Mouse (Mus musculus): Measurements from ENCODE around the gene Tfip11. TPM values are rescaled to one million over a fixed set of nuclear protein-coding genes. Genes with fewer than 3 reads are reported as not detected.

The Tfip11 gene
- total RNA-seq (2014; rRNA removed) (7.7 and 9.7 TPM in 2 replicates), polyA plus RNA-seq (2012; rRNA removed) (18.6 and 19.1 TPM in 2 replicates)

DNA sequence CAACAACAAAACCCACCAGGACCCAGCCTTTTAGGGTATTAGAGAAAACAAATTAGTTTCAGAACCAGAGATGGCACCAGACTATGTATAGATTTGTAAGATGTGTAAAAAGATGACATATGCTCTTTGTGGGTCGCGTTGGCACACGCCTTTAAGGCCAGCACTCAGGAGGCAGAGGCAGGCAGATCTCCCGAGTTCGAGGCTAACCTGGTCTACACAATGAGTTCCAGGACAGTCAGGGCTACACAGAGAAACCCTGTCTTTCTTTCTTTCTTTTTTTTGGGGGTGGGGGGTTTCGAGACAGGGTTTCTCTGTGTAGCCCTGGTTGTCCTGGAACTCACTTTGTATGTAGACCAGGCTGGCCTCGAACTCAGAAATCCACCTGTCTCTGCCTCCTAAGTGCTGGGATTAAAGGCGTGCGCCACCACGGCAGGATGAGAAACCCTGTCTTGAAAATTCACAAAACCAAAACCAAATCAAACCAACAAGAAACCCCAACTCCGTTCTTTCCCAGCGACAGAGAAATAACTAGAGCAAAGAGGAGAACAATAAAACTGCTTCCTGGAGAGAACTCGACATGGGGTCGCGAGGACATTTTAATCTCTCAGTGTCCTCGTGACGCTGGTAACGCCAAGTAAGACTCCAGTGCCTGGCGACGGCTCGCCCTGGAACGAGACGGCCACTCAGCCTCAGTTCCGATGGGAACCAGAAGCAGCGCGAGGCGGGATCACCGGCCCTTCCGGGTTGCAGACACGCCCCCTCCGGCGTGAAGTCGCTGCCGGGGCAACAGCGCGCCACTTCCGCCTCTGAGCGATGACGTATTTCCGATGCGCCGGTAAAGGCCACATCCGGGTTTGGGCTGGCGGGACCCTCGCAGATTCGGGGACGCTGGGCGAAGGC, at the start of gene Tfip11:
Tfip11 (plus strand) TSS at position 813 of the 900 bp plus-strand sequence.
- peak within 1 kb of the TSS; percentile 88 for H3K9ac ChIP-seq (ENCODE audit: low read depth, low read length)
- WGBS = 7% methylated on average over 48 of the region's 48 CpGs
- DNase-seq (ENCODE audit: extremely low read depth, low read depth, low spot score) = peak; percentile 74
- peaks cover 5% of the 10 kb centered on the region for H3K4me1 ChIP-seq (ENCODE audit: control insufficient read depth, insufficient read depth, low read length)
- peaks cover 3% of the 10 kb centered on the region; the same call in 1 of the 2 replicates for H3K36me3 ChIP-seq (ENCODE audit: control insufficient read depth, insufficient read depth, low read length)
- peak within 1 kb of the TSS; percentile 79 for H3K4me3 ChIP-seq (ENCODE audit: insufficient read depth, low read depth, low read length)
- peaks cover 9% of the 10 kb centered on the region; the same call in 1 of the 2 replicates for H3K79me2 ChIP-seq (ENCODE audit: control insufficient read depth, insufficient read depth, low read length)
- TF ChIP-seq CTCF (IDR thresholded peaks at IDR 0.05; ENCODE audit: low read depth, low read length) (no peak), POLR2A (IDR thresholded peaks at IDR 0.05; ENCODE audit: extremely low read depth, insufficient read depth, low read length) (peak; percentile 38; the same call in 1 of the 2 replicates)
- no peaks in the 10 kb centered on the region for H3K27me3 ChIP-seq (ENCODE audit: control insufficient read depth, insufficient read depth, low read length)
- H3K27ac ChIP-seq (replicated peaks; ENCODE audit: insufficient read depth, low read depth, low read length) = peak within 1 kb of the TSS; percentile 30

DNA sequence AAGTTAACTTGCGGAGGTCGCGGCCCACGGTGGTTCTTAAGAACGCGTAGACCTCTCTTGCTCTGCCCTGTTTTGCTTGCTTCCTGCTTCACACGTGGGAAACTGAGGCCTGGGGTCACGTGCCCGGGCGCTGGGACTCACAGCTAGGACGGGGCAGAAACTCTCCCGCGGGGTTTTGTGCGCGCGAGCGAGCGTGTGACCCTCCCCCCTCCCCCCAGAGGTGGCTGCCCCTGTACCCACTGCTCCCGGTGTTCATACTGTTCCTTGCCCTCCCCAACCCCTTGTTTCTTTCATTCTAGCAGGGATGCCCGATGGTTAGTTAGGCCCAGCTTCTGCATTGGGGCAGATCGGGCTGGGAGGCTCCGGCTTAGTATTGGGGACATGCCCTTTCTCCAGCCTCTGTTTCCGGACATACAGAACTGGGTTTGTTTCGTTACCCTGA, 49.2 kb upstream of the Tfip11 start:
- peaks cover 27% of the 10 kb centered on the region for H3K4me1 ChIP-seq (ENCODE audit: control insufficient read depth, insufficient read depth, low read length)
- peaks cover 17% of the 10 kb centered on the region; the same call in 1 of the 2 replicates for H3K79me2 ChIP-seq (ENCODE audit: control insufficient read depth, insufficient read depth, low read length)
- no peaks in the 10 kb centered on the region for H3K27me3 ChIP-seq (ENCODE audit: control insufficient read depth, insufficient read depth, low read length)
- DNase-seq (ENCODE audit: extremely low read depth, low read depth, low spot score) = no peak
- H3K4me3 ChIP-seq (ENCODE audit: insufficient read depth, low read depth, low read length) = peak overlapping the region; percentile 73
- no peaks in the 10 kb centered on the region for H3K36me3 ChIP-seq (ENCODE audit: control insufficient read depth, insufficient read depth, low read length)
- peak overlapping the region; percentile 89 for H3K9ac ChIP-seq (ENCODE audit: low read depth, low read length)
- under 1% methylated on average over 24 of the region's 24 CpGs for whole genome bisulfite sequencing
- H3K27ac ChIP-seq (replicated peaks; ENCODE audit: insufficient read depth, low read depth, low read length) = peak overlapping the region; percentile 89
- TF ChIP-seq CTCF (IDR thresholded peaks at IDR 0.05; ENCODE audit: low read depth, low read length) = no peak

DNA sequence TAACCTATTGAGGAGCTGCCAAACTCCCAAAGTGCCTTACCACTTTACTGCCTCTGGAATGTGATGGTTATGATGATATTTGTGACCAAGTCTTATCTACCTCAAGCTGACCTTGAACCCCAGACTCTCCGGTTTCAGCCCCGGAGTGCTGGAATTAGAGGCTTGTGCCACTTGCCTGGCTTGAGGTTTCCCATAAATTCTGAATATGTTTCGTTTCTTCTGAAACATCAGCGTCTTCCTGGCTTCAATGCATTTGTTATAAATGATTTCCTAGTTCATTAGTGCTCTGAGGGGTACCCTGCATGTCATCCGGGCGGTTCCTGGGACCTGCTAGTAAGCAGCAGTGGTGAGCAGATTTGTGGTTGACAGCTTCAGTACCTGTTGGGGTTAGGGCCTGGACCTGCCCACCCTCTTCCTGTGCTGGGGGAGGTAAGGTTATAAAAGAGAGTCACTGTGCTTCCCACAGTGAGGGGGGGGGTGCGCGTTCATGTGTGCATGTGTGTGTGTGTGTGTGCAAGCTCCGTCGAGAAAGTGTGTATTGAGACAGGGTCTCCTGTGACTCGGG, 48.2 kb upstream of the Tfip11 start:
- H3K9ac ChIP-seq (ENCODE audit: low read depth, low read length) = peak overlapping the region; percentile 27
- H3K36me3 ChIP-seq (ENCODE audit: control insufficient read depth, insufficient read depth, low read length) = no peaks in the 10 kb centered on the region
- WGBS = 48% methylated on average over 11 of the region's 11 CpGs
- peak; percentile 74 for DNase-seq (ENCODE audit: extremely low read depth, low read depth, low spot score)
- H3K27me3 ChIP-seq (ENCODE audit: control insufficient read depth, insufficient read depth, low read length) = no peaks in the 10 kb centered on the region
- H3K4me1 ChIP-seq (ENCODE audit: control insufficient read depth, insufficient read depth, low read length) = peaks cover 31% of the 10 kb centered on the region
- H3K79me2 ChIP-seq (ENCODE audit: control insufficient read depth, insufficient read depth, low read length) = peaks cover 26% of the 10 kb centered on the region; the same call in 1 of the 2 replicates
- H3K4me3 ChIP-seq (ENCODE audit: insufficient read depth, low read depth, low read length) = peak overlapping the region; percentile 73; the same call in 1 of the 2 replicates
- TF ChIP-seq POLR2A (IDR thresholded peaks at IDR 0.05; ENCODE audit: extremely low read depth, insufficient read depth, low read length) (no peak), CTCF (IDR thresholded peaks at IDR 0.05; ENCODE audit: low read depth, low read length) (no peak)
- H3K27ac ChIP-seq (replicated peaks; ENCODE audit: insufficient read depth, low read depth, low read length) = peak overlapping the region; percentile 27

DNA sequence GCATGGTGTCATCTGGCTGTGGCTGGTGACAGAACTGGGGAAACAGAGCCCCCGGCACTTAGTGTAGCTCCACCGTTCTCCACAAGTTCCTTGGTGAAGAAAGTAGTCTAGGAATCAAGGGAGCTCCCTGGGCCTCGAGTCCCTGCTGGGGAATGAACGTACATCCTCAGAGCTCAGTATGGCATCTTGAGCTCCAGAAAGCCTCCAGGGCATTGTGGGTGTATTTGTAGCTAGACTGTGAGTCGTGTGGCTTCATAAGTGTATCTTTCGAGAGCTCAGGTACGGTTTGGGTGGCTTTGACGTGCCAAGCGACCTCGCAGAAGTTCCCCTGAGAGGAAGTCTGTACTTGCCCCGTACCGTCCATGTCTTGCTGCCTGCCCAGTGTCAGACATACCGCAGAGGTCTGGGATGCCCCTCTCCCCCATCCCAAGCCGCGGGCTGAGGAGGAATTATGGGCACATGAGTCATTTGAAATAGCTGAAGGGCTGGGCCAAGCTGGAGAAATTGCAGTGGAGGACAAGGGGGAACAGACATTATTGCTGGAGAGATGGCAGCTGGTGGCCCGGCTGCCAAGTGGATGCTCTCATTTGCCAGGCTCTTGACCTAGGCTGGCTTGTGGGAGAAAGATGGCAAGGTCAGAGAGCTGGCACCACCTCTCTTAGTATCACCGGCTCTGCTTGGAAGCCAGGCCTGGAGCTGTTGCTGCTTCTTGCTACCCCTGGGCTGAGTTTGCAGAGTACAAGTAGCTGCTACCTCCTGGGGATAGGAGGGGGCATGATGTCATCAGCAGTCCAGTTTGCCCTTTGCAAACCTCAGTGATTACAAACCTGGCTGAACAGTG, 46.8 kb upstream of the Tfip11 start:
- no peaks in the 10 kb centered on the region for H3K27me3 ChIP-seq (ENCODE audit: control insufficient read depth, insufficient read depth, low read length)
- H3K4me1 ChIP-seq (ENCODE audit: control insufficient read depth, insufficient read depth, low read length) = peaks cover 31% of the 10 kb centered on the region
- peaks cover 35% of the 10 kb centered on the region; the same call in 1 of the 2 replicates for H3K79me2 ChIP-seq (ENCODE audit: control insufficient read depth, insufficient read depth, low read length)
- DNase-seq (ENCODE audit: extremely low read depth, low read depth, low spot score) = peak; percentile 88
- 70% methylated on average over 17 of the region's 17 CpGs for WGBS
- no peak overlapping the region for H3K4me3 ChIP-seq (ENCODE audit: insufficient read depth, low read depth, low read length)
- H3K9ac ChIP-seq (ENCODE audit: low read depth, low read length) = peak overlapping the region; percentile 2; the same call in 1 of the 2 replicates
- peak overlapping the region; percentile 45 for H3K27ac ChIP-seq (replicated peaks; ENCODE audit: insufficient read depth, low read depth, low read length)
- TF ChIP-seq POLR2A (IDR thresholded peaks at IDR 0.05; ENCODE audit: extremely low read depth, insufficient read depth, low read length) (no peak), CTCF (IDR thresholded peaks at IDR 0.05; ENCODE audit: low read depth, low read length) (no peak)
- no peaks in the 10 kb centered on the region for H3K36me3 ChIP-seq (ENCODE audit: control insufficient read depth, insufficient read depth, low read length)

DNA sequence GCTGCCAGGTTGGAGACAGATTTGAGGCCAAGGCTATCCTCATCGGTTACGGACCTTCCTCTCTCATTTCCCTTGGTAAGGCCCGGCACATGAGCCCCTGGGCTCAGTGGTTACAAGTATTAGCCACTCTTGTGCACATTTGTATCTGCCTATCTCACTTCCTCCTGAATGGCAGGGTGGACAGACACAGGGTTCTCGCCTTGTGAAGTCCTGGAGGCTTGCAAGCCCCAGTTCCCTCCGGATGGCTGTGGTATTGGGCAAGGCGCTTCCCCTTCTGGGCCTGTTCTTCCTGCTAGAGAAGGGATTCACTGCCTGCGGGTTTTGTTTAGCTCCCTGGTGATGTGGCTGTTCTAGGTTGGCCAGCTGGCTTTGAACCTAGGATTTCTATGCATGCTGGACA, 46.0 kb upstream of the Tfip11 start:
- Histone ChIP-seq H3K4me3 (ENCODE audit: insufficient read depth, low read depth, low read length) (no peak overlapping the region), H3K4me1 (ENCODE audit: control insufficient read depth, insufficient read depth, low read length) (peaks cover 34% of the 10 kb centered on the region), H3K79me2 (ENCODE audit: control insufficient read depth, insufficient read depth, low read length) (peaks cover 42% of the 10 kb centered on the region; the same call in 1 of the 2 replicates), H3K36me3 (ENCODE audit: control insufficient read depth, insufficient read depth, low read length) (no peaks in the 10 kb centered on the region), H3K27ac (replicated peaks; ENCODE audit: insufficient read depth, low read depth, low read length) (peak overlapping the region; percentile 45), H3K9ac (ENCODE audit: low read depth, low read length) (peak overlapping the region; percentile 22; the same call in 1 of the 2 replicates), H3K27me3 (ENCODE audit: control insufficient read depth, insufficient read depth, low read length) (no peaks in the 10 kb centered on the region)
- 61% methylated on average over 7 of the region's 7 CpGs for WGBS
- TF ChIP-seq CTCF (IDR thresholded peaks at IDR 0.05; ENCODE audit: low read depth, low read length) = no peak
- TF ChIP-seq POLR2A (IDR thresholded peaks at IDR 0.05; ENCODE audit: extremely low read depth, insufficient read depth, low read length) = no peak
- DNase-seq (ENCODE audit: extremely low read depth, low read depth, low spot score) = peak; percentile 47
